ENCODE assay signal across 13 mouse cellular contexts in genomic region chr14:28301251-28301650, GRCm38 (mm10).
A peak's percentile ranks its signal among the peaks of the same experiment; 100 is the strongest.
DNase-seq lines count a peak whose midpoint lies in the region; ATAC-seq and TF ChIP-seq lines count a peak whose summit lies in the region.
"Had no signal": no experiment of that assay in that cellular context is flagged by ENCODE, and none has a peak within 500 bp of the region (broad histone marks: within the 10 kb centered on the region; RNA-seq: fewer than 3 reads in every experiment).

No protein-coding gene starts in this region.

- DNase-seq in heart, adult 11 months, result peak; percentile 45
- DNase-seq in heart, adult 18-20 months, result no peak
- no peak for DNase-seq in left cerebral cortex, adult 2 months (ENCODE audit: extremely low spot score in 1 of 2, low spot score in 2 of 2)
- no peak for DNase-seq in left cerebral cortex, adult 18-20 months (ENCODE audit: low spot score in 2 of 2)
- DNase-seq in MN1 (ENCODE audit: low spot score), result peak; percentile 9
- DNase-seq: cerebellum, adult 11-12 months; kidney, postnatal 25 days; liver, embryonic 13.5 days; right cerebral cortex, postnatal 25 days had no signal

- ATAC-seq in megakaryocyte-erythroid progenitor cell, adult 5-6 weeks (replicated peaks; ENCODE audit: low FRiP score, low TSS enrichment, poor library complexity, severe bottlenecking), result no peak

- TF ChIP-seq CTCF in left cerebral cortex, adult 2 months (IDR thresholded peaks at IDR 0.05), result peak; percentile 19; the same call in 1 of the 2 replicates
- peak; percentile 8; the same call in 1 of the 2 replicates for TF ChIP-seq CTCF in embryonic fibroblast, embryonic 13.5 days (IDR thresholded peaks at IDR 0.05; ENCODE audit: borderline replicate concordance, insufficient read depth, low read length)

- no peak overlapping the region for H3K27ac ChIP-seq in left cerebral cortex, adult 2 months
- H3K27ac ChIP-seq in embryonic fibroblast, embryonic 13.5 days (ENCODE audit: insufficient read depth, low read length), result no peak overlapping the region
- H3K27ac ChIP-seq: forebrain, embryonic 10.5 days; heart, embryonic 13.5 days; liver, embryonic 13.5 days had no signal

- no peak overlapping the region for H3K4me3 ChIP-seq in left cerebral cortex, adult 2 months
- H3K4me3 ChIP-seq in embryonic fibroblast, embryonic 13.5 days (ENCODE audit: insufficient read depth, low read length), result no peak overlapping the region
- H3K4me3 ChIP-seq: forebrain, embryonic 10.5 days; heart, embryonic 13.5 days; liver, embryonic 13.5 days had no signal

- no peak for TF ChIP-seq POLR2A in embryonic fibroblast, embryonic 13.5 days (IDR thresholded peaks at IDR 0.05; ENCODE audit: low read depth, low read length)

- no peaks in the 10 kb centered on the region for H3K4me1 ChIP-seq in embryonic fibroblast, embryonic 13.5 days (ENCODE audit: control insufficient read depth, insufficient read depth, low read length)
- H3K4me1 ChIP-seq: liver, embryonic 13.5 days had no signal

- intact Hi-C loops in left cerebral cortex, adult 2 months (cut with DNase I), result no loop called here

Comparison
In these comparisons a context has a peak if more than half of its experiments do, and no peak if none do; other contexts are left out.
1. DNase-seq: peak in heart, adult 11 months (single experiment) and MN1 (single experiment); none in heart, adult 18-20 months (0 of 2), left cerebral cortex, adult 2 months (0 of 2) and left cerebral cortex, adult 18-20 months (0 of 2).